21 mouse cellular contexts compared by ENCODE assay signal in the genomic region with DNA sequence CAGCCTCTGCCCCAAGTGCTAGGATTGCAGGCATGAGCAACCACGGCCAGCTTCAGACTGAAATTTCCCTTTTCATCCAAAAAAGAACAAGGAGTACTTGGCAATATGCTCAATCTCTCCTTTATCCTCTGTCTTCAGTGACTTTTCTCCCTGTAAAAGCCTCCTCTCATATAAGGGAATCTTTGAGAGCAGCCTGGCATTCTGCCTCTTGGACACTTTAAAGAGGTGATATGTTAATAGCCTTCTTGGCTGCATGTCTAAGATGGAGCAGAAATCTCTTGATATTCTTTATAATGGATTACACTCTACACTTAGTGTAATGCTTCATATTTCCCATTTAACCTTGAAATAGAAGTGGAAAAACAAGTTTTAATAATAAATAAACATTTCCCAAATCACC. TPM values are rescaled to one million over a fixed set of nuclear protein-coding genes. Genes with fewer than 3 reads are reported as not detected.
"Had no signal": no experiment of that assay in that cellular context is flagged by ENCODE, and none has a peak within 500 bp of the region (broad histone marks: within the 10 kb centered on the region; RNA-seq: fewer than 3 reads in every experiment).

No protein-coding gene starts in this region.

- H3K4me1 ChIP-seq: limb, embryonic 15.5 days; liver, embryonic 12.5 days; lung, embryonic 15.5 days; midbrain, embryonic 12.5 days; neural tube, embryonic 15.5 days had no signal

- H3K36me3 ChIP-seq: limb, embryonic 15.5 days; liver, embryonic 12.5 days; lung, embryonic 15.5 days; midbrain, embryonic 12.5 days; neural tube, embryonic 15.5 days had no signal

- H3K27me3 ChIP-seq: limb, embryonic 15.5 days; liver, embryonic 12.5 days; lung, embryonic 15.5 days; midbrain, embryonic 12.5 days; neural tube, embryonic 15.5 days had no signal

- DNase-seq: kidney, adult 2 months; kidney, postnatal 25 days; lung, postnatal 14 days; right cerebral cortex, adult 18-20 months; right cerebral cortex, postnatal 25 days; thymus, adult 2 months; thymus, postnatal 25 days had no signal

- H3K9ac ChIP-seq: limb, embryonic 15.5 days; liver, embryonic 12.5 days; lung, embryonic 15.5 days; midbrain, embryonic 12.5 days; neural tube, embryonic 15.5 days had no signal

- ATAC-seq: liver, embryonic 12.5 days had no signal

- H3K4me3 ChIP-seq: limb, embryonic 15.5 days; liver, embryonic 12.5 days; lung, embryonic 15.5 days; midbrain, embryonic 12.5 days; myocyte; neural tube, embryonic 15.5 days had no signal

- H3K9me3 ChIP-seq: limb, embryonic 15.5 days; liver, embryonic 12.5 days; lung, embryonic 15.5 days; midbrain, embryonic 12.5 days; neural tube, embryonic 15.5 days had no signal

- H3K27ac ChIP-seq: limb, embryonic 15.5 days; liver, embryonic 12.5 days; lung, embryonic 15.5 days; midbrain, embryonic 12.5 days; neural tube, embryonic 15.5 days had no signal

- H3K4me2 ChIP-seq: limb, embryonic 15.5 days; liver, embryonic 12.5 days; lung, embryonic 15.5 days; midbrain, embryonic 12.5 days; neural tube, embryonic 15.5 days had no signal

RNA-seq across cellular contexts. Expression of a gene that starts 3.2 kb away (rescaled TPM):
- polyA plus RNA-seq: lung, embryonic 15.5 days had no signal

RNA-seq across cellular contexts. Expression of a gene that starts 43.1 kb away (rescaled TPM):
- total RNA-seq: layer of hippocampus, postnatal 25 days; left cerebral cortex, adult 8-10 months; left cerebral cortex, postnatal 25 days; megakaryocyte-erythroid progenitor cell, adult 5-6 weeks had no signal
- polyA plus RNA-seq: kidney, adult 2 months; kidney, embryonic 16.5 days; liver, embryonic 12.5 days; liver, embryonic 16.5 days; lung, embryonic 15.5 days; midbrain, embryonic 12.5 days; myocyte; neural tube, embryonic 11.5 days; neural tube, embryonic 15.5 days; thymus, adult 2 months; urinary bladder, adult 2 months had no signal
